Mouse (Mus musculus) heart, adult 2 months (tissue): ENCODE data around the gene Impdh2.

Experiments used
- CTCF ChIP-seq: fragments of 200-600 bp; IDR thresholded peaks from 2 replicates; pipeline ENCODE4 v1.8.1; 2022; ENCODE audit warnings: antibody characterized with exemption, mild to moderate bottlenecking, moderate library complexity
- EP300 ChIP-seq: fragments of 200-500 bp; IDR thresholded peaks from 2 replicates; pipeline ENCODE4 v1.6.1; 2011; ENCODE audit warnings: low read depth, low read length, control low read depth; ENCODE audit not compliant: insufficient read depth
- POLR2A ChIP-seq: fragments of 200-500 bp; IDR thresholded peaks from 2 replicates; pipeline ENCODE4 v1.6.1; 2011; ENCODE audit warnings: mild to moderate bottlenecking, low read depth, low read length, control low read depth; ENCODE audit not compliant: insufficient read depth

- TF ChIP-seq CTCF (no peak), POLR2A (no peak), EP300 (no peak)
Measured at GRCm38 (mm10) chr9:108572321-108572720, 12.2 kb downstream of the Impdh2 start.
